Mouse (Mus musculus) midbrain, embryonic 10.5 days (tissue): ENCODE data around the gene Wwc1. TPM values are rescaled to one million over a fixed set of nuclear protein-coding genes. Genes with fewer than 3 reads are reported as not detected.

Experiments used
- DNase-seq: peaks from one replicate; pipeline ENCODE4 v3.0.0-alpha.2; 2017; ENCODE audit warnings: low spot score
- H3K27ac ChIP-seq: fragments of 300-500 bp; sonication (generic); replicated peaks from 2 replicates; pipeline ENCODE4 v1.5.1; 2016; ENCODE audit warnings: mild to moderate bottlenecking
- H3K27me3 ChIP-seq: fragments of 300-500 bp; sonication (generic); 2 replicates; pipeline ENCODE4 v1.6.1; 2016; ENCODE audit warnings: low read depth, mild to moderate bottlenecking; ENCODE audit not compliant: poor library complexity, severe bottlenecking
- H3K36me3 ChIP-seq: fragments of 300-500 bp; sonication (generic); 2 replicates; pipeline ENCODE4 v1.6.1; 2016; ENCODE audit warnings: mild to moderate bottlenecking, moderate library complexity
- H3K4me1 ChIP-seq: fragments of 300-500 bp; sonication (generic); 2 replicates; pipeline ENCODE4 v1.6.1; 2016
- H3K4me3 ChIP-seq: fragments of 300-500 bp; sonication (generic); 2 replicates; pipeline ENCODE4 v1.5.1; 2016; ENCODE audit warnings: mild to moderate bottlenecking, moderate library complexity
- H3K9me3 ChIP-seq: fragments of 300-500 bp; sonication (generic); replicated peaks from 2 replicates; pipeline ENCODE4 v1.6.1; 2016; ENCODE audit warnings: mild to moderate bottlenecking
- WGBS: fragments of 180-500 bp; shearing (Covaris S2); methylation state at CpG from one replicate; pipeline ENCODE4 v1.1.7; 2016; 5-methylcytosine and 5-hydroxymethylcytosine counted together
- polyA plus RNA-seq: library from polyadenylated mRNA; unstranded; fragments of >200 nt; fragmentation: Nextera tagmentation; extraction: Ambion mirVana; gene quantifications from 2 replicates; pipeline ENCODE4 v1.2.1, GENCODE M21; 2016

Wwc1 gene
- polyA plus RNA-seq, 1 experiment from 2014 or later: 5.0 TPM

DNA sequence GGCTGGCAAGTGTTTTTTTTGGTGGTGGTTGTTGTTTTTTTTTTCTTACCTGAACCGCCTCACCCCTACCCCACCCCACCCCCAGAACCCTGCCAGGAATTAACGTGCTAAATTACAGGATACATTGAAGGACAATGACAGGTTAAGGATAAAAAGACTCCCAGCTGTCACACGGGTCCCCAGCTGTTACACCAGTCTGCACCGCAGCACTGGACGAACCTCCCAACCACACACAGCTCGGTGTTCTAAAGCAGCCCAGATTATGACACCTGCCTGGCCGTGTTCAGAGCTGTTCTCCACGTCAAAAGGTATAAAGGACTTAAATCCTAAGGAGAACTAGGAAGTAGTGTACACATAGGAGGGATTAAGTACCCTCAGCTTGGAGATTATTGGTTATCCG is 88.0 kb downstream of the Wwc1 start:
- DNase-seq: no peak
- 69% methylated on average over 9 of the region's 9 CpGs for WGBS
- Histone ChIP-seq H3K27me3 (no peaks in the 10 kb centered on the region), H3K27ac (peak overlapping the region; percentile 84), H3K4me3 (no peak overlapping the region), H3K36me3 (peaks cover 52% of the 10 kb centered on the region), H3K4me1 (peaks cover 48% of the 10 kb centered on the region), H3K9me3 (no peaks in the 10 kb centered on the region)

DNA sequence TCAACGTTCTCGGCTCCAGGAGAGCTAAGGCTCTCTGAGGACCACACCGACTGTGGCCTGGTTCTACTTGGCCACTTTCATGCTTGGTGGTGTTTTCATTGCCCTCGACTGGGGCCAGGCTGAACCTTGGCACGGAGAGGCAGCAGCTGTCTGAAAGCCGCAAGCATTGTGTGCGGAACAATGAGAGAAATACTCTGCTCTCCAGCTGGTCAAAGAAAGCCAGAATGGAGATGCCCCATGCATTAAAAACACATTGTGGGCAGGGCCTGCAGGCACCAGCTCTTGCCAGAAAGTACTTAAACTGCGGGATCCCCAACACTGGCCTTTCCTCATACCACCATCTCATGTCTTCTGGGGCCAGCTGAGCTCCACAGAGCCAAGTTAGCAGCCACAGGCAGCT is 91.5 kb downstream of the Wwc1 start:
- H3K27me3 ChIP-seq: no peaks in the 10 kb centered on the region
- peaks cover 63% of the 10 kb centered on the region for H3K36me3 ChIP-seq
- H3K27ac ChIP-seq: peak overlapping the region; percentile 72
- DNase-seq: no peak
- 81% methylated on average over 8 of the region's 8 CpGs for WGBS
- no peaks in the 10 kb centered on the region for H3K9me3 ChIP-seq
- H3K4me1 ChIP-seq: peaks cover 28% of the 10 kb centered on the region
- no peak overlapping the region for H3K4me3 ChIP-seq

DNA sequence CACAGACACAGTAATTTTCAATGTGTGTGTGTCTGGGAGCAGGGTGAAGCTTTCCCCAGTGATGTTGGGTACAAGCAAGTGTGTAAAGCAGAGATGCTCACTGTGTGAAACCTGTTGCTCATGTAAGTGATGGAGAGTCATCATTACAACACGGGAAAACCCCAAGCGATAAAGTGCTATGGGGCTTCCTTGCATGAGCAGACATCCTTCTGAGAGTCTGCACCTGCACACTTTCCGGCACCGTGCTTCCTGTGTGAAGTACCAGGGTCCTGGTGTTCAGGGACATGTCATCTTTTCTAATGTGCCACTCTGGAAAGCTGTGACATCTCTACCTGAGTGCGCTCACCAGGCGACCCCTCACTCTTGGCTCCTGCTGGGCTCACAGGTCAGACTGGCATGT is 97.5 kb downstream of the Wwc1 start:
- 96% methylated on average over 6 of the region's 6 CpGs for WGBS
- peaks cover 68% of the 10 kb centered on the region for H3K36me3 ChIP-seq

DNA sequence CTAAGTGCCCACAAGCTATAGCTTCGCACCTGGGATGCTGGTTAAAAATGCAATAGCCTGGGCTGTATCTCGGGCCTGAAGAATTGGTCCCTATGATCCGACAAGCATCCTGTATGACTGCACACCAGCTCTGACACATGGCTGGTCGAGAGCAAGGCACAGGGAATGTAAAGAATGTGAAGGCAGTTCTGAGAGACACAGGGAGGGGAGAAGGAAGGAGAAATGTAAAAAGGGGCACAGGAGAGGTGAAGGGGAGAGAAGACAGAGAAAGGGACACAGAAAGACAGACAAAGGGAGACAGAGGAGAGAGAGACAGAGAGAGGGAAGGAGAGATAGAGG is 101.8 kb downstream of the Wwc1 start:
- Histone ChIP-seq H3K4me3 (no peak overlapping the region), H3K27ac (peak overlapping the region; percentile 63), H3K27me3 (peaks cover 35% of the 10 kb centered on the region), H3K9me3 (no peaks in the 10 kb centered on the region), H3K4me1 (peaks cover 53% of the 10 kb centered on the region), H3K36me3 (peaks cover 58% of the 10 kb centered on the region)
- WGBS: 63% methylated on average over 4 of the region's 4 CpGs
- no peak for DNase-seq

More for the DNA sequence above, 97.5 kb downstream of the Wwc1 start:
- H3K27ac ChIP-seq: no peak overlapping the region
- no peak overlapping the region for H3K4me3 ChIP-seq
- peaks cover 13% of the 10 kb centered on the region for H3K4me1 ChIP-seq
- DNase-seq: no peak
- H3K9me3 ChIP-seq: no peaks in the 10 kb centered on the region
- H3K27me3 ChIP-seq: peaks cover 5% of the 10 kb centered on the region; the same call in 1 of the 2 replicates

DNA sequence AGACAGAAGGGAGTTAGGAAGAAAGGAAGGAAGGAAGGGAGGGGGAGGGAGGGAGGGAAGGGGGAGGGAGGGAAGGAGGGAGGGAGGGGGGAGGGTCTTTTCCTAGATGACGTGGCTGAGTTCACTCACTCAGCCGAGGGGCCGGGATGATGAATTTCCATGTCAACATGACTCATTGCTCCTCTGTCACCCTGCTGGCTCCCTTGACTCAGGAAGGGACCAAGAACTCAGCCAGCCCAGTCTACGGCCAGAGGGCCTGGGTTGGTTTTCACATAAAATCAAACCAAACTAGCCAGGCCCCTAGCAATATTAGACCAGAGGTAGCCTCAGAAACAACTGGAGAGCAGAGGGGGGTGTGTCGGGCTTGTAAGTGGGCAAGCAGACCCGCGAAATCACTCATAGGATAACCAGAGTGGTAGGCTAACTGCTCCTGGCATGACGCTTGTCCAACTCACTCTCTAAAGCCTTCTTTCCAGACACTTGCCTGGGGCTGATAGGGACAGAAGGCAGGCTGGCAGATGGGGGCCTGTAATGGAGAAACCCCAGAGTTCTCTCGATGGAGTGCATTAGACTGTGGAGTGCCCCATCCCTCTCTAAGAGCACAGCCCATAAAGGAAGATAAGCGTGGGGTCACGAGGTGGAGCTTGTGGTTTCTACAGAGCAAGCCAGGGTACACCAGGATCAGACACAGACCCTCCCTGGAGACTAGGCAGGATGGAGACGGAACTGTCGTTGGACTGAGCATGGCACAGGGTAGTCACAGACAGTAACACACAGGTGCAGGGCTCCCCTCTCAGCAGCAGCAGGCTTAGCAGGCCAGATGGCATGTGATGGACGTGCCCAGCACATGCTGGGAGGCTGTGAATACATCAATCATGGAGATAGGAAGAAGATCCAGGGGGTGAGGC is 102.4 kb downstream of the Wwc1 start:
- peaks cover 35% of the 10 kb centered on the region for H3K27me3 ChIP-seq
- peaks cover 59% of the 10 kb centered on the region for H3K4me1 ChIP-seq
- peak overlapping the region; percentile 63 for H3K27ac ChIP-seq
- peaks cover 52% of the 10 kb centered on the region for H3K36me3 ChIP-seq
- 69% methylated on average over 14 of the region's 14 CpGs for WGBS
- no peak for DNase-seq
- no peaks in the 10 kb centered on the region for H3K9me3 ChIP-seq
- H3K4me3 ChIP-seq: no peak overlapping the region

DNA sequence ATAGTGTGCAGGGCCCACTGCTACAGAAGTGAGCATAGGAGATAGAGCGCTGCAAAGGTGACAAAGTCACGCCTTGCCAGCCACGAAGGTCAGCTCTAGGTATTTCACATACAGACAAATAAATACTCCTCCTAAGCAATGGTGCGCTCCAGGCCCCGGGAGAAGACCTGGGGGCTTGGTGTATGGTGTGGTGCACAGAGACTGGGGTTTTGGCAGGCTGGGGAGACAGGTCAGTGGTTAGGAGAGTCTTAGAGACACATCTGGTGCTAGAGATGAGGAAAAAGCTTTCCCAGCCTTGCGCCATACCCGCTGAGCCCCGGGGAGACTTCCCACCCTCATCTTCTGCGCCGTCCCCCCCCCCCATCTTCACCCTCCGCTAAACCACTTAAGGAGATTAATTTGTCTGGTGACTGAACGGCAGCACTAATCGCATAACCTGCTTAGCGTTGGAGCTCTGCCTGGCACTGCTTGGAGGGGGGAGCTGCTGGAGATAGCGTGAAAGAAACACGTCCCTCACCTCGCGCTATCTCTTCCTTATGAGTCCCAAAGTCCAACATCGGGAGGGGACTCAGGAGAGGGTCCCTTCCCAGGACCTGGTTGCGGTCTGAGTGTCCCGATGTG is 106.6 kb downstream of the Wwc1 start:
- no peaks in the 10 kb centered on the region for H3K9me3 ChIP-seq
- H3K27ac ChIP-seq: peak overlapping the region; percentile 76
- peak; percentile 52 for DNase-seq
- peaks cover 57% of the 10 kb centered on the region for H3K4me1 ChIP-seq
- peak overlapping the region; percentile 39 for H3K4me3 ChIP-seq
- H3K27me3 ChIP-seq: peaks cover 53% of the 10 kb centered on the region
- H3K36me3 ChIP-seq: peaks cover 47% of the 10 kb centered on the region
- 17% methylated on average over 21 of the region's 21 CpGs for WGBS

DNA sequence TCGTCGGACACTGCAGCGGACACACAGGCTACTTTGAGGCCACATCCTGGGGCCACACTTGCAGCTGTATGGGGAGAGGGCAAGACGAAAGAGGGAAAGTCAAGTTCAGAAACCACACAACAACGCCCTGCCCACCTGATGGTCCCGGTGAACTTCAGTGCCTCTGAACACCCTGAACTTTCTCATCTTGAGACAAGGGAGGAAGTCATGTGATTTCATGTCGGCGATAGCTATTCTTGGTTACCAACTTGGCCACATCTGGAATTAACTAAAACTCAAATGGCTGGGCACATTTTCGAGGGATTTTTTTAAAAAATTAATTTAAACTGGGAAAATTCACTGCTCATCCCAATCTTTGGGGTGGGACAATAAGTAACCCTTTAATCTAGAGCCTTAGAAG is 109.4 kb downstream of the Wwc1 start:
- 87% methylated on average over 9 of the region's 9 CpGs for WGBS
- no peak for DNase-seq
- Histone ChIP-seq H3K27me3 (peaks cover 39% of the 10 kb centered on the region), H3K4me3 (no peak overlapping the region), H3K27ac (no peak overlapping the region), H3K4me1 (peaks cover 44% of the 10 kb centered on the region), H3K9me3 (no peaks in the 10 kb centered on the region), H3K36me3 (peaks cover 59% of the 10 kb centered on the region)

DNA sequence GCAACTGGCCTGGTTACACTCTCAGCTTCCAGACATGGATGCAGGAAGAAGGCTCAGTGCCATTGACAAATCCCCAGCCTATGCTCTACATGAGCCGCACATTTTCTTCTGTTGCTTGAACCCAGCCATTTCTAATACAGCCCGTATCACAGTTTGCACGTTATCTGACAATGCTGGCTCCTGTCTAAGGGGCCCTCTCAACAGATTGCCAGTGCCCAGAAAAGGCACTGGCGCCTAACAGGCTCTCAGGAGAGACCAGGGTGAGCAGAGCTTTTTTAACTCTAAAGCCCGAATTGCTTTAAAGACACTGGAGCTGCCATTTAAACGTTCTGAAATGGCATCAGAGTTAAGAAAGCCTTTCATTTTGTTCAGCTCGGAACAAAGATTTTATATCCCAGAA is 114.2 kb downstream of the Wwc1 start:
- H3K27ac ChIP-seq: peak overlapping the region; percentile 90
- peaks cover 42% of the 10 kb centered on the region for H3K4me1 ChIP-seq
- no peaks in the 10 kb centered on the region for H3K9me3 ChIP-seq
- WGBS: 61% methylated on average over 7 of the region's 7 CpGs
- no peak overlapping the region for H3K4me3 ChIP-seq
- 0 out of 2 replicates have a peak, but pooled peaks cover 9% of the 10 kb centered on the region for H3K27me3 ChIP-seq
- H3K36me3 ChIP-seq: peaks cover 48% of the 10 kb centered on the region
- DNase-seq: no peak

DNA sequence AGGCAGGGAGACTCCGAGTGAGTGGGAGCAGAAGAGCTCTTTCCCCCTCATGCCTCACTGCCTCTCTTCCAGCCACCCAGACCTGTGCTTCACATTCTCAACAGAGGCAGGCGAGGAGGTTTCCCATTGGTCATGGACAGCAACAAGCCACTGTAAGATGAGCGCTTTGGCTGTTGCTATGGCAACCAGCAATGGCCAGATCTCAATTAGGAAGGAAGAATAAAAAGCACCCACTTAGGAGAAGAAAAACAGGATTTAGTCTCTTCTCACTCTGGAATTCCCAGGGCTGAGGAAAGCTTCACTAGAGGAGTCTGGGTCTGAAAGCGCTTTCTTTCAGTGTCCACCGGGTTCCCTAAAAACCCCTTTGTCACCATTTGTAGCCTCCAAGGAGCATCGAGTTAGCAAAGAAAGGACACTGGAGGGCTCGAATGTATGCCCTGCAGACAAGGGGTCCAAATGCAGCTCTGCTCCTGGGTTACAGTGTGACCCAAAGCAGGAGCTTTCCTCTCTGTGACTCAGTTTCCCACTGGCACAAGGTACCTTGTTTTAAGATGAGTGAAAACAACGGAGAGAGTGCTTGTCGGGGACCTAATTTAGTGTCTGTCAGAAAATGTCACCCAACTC is 115.2 kb downstream of the Wwc1 start:
- peak; percentile 86 for DNase-seq
- peaks cover 45% of the 10 kb centered on the region for H3K4me1 ChIP-seq
- 15% methylated on average over 9 of the region's 9 CpGs for WGBS
- peaks cover 50% of the 10 kb centered on the region for H3K36me3 ChIP-seq
- H3K27me3 ChIP-seq: 0 out of 2 replicates have a peak, but pooled peaks cover 5% of the 10 kb centered on the region
- peak overlapping the region; percentile 33 for H3K4me3 ChIP-seq
- H3K27ac ChIP-seq: peak overlapping the region; percentile 90
- H3K9me3 ChIP-seq: no peaks in the 10 kb centered on the region

DNA sequence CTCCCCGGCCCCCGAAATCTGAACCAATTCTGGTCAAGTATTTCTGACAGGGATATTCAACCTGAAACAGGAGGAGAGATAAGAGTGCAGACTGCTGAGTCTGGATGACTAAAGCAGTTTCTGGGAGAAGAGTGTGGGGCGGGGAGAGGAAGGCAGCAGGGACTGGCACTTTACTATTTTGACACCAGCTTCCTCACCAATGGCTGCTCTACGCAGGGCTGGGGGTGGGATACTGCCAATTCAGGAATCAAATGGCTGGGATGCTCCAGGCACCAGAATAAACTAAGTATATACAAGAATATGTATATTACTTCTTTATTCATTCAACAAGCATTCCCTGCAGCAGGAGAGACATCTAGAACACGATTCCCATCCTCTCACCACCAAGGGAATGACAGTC is 116.7 kb downstream of the Wwc1 start:
- H3K9me3 ChIP-seq: no peaks in the 10 kb centered on the region
- H3K27me3 ChIP-seq: 0 out of 2 replicates have a peak, but pooled peaks cover 3% of the 10 kb centered on the region
- DNase-seq: no peak
- WGBS: 85% methylated on average over 5 of the region's 5 CpGs
- H3K36me3 ChIP-seq: peaks cover 47% of the 10 kb centered on the region
- H3K4me3 ChIP-seq: no peak overlapping the region
- peaks cover 50% of the 10 kb centered on the region for H3K4me1 ChIP-seq
- peak overlapping the region; percentile 90 for H3K27ac ChIP-seq

DNA sequence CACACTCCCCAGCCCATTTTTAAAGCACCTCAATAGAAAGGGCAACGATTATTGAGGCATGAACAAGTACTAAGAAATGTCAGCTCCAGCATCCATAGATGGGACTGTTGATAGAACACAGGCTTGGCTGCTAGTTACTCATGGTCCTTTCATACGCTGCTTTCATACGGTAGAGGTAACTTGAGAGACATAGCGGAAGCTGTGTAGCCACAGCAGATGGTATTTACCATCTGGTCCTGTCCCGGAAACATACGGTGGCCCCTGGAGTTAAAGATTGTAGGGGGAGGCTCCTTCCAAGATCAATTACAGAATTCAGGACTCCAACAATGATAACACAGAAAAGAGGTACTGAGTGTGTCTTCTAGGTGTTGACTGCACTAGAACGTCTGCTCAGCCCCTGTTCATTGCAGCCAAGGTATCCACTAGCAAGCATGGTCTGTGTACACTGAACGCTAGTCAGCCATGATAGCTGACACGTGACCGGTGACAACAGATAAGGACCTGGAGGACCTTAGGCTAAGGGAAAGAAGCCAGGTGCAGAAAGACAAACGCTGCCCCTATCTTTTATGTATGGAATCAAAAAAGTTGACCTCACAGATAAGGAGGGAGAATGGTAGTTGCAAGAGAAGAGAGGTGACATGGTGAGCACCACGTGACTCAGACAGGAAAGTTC is 122.8 kb downstream of the Wwc1 start:
- Histone ChIP-seq H3K36me3 (peaks cover 59% of the 10 kb centered on the region), H3K9me3 (peaks cover 4% of the 10 kb centered on the region; the same call in 1 of the 2 replicates), H3K27me3 (no peaks in the 10 kb centered on the region), H3K4me3 (no peak overlapping the region), H3K27ac (peak overlapping the region; percentile 90), H3K4me1 (peaks cover 45% of the 10 kb centered on the region)
- DNase-seq: no peak
- WGBS: 85% methylated on average over 12 of the region's 12 CpGs

DNA sequence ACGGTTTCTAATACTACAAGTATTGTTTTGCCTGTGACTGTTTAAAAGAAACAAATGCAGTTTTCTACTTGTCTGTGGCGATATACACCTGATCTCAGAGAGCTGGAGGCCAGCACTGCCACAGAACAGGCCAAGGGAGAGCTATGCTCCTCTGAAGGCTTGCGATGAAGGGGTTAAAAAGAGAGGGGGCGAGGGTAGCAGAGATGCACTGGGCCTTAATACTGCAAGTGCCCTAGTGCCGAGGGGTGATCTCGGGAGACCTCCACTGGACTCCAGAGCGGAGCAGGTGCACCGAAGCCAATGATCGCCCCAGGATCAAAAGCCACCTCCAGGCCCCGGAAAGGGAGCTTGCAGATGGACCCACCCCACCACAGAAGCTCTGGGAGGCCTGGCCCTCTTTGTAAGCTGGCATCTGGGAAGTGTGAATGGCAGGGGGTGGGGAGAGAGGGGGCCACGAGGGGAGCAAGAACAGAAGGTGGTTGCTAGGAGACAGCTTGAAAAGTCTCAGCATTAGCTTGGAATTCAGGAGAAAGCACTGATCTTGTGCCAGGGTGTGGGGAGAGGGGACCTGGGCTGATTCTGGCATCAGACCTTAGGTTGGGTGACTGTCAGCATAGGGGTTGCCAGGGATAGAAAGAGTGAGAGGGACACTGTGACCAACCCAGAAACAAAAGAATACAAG is 123.8 kb downstream of the Wwc1 start:
- peaks cover 4% of the 10 kb centered on the region; the same call in 1 of the 2 replicates for H3K9me3 ChIP-seq
- H3K36me3 ChIP-seq: peaks cover 64% of the 10 kb centered on the region
- peak; percentile 86 for DNase-seq
- peak overlapping the region; percentile 28 for H3K4me3 ChIP-seq
- H3K4me1 ChIP-seq: peaks cover 45% of the 10 kb centered on the region
- no peaks in the 10 kb centered on the region for H3K27me3 ChIP-seq
- 28% methylated on average over 11 of the region's 11 CpGs for WGBS
- peak overlapping the region; percentile 90 for H3K27ac ChIP-seq
